Mouse (Mus musculus) kidney, embryonic 16.5 days (tissue): ENCODE measurements around the gene Asf1a. TPM values are rescaled to one million over a fixed set of nuclear protein-coding genes. Genes with fewer than 3 reads are reported as not detected.
A peak's percentile ranks its signal among the peaks of the same experiment; 100 is the strongest.
"Not testable (repeated sequence)": the region's sequence is repeated elsewhere in the genome, so short reads cannot be mapped to it uniquely, and the experiment has no call there.

Source experiments
- ATAC-seq: fragments of 200-750 bp; cut with Nextera tagmentation; 2 replicates; pipeline ENCODE4 v1.8.0; 2017; ENCODE audit warnings: moderate TSS enrichment; ENCODE audit not compliant: low FRiP score, low TSS enrichment
- H3K27ac ChIP-seq: fragments of 300-500 bp; sonication (generic); 2 replicates; pipeline ENCODE4 v1.5.1; 2014; ENCODE audit warnings: low read length
- H3K27me3 ChIP-seq: fragments of 300-500 bp; sonication (generic); 2 replicates; pipeline ENCODE4 v1.6.1; 2014; ENCODE audit warnings: low read length, control low read depth, mixed read lengths; ENCODE audit not compliant: insufficient read depth
- H3K36me3 ChIP-seq: fragments of 300-500 bp; sonication (generic); 2 replicates; pipeline ENCODE4 v1.6.1; 2014; ENCODE audit warnings: low read length, control low read depth, mixed read lengths; ENCODE audit not compliant: insufficient read depth
- H3K4me1 ChIP-seq: fragments of 300-500 bp; sonication (generic); 2 replicates; pipeline ENCODE4 v1.6.1; 2014; ENCODE audit warnings: low read length, control low read depth, mixed read lengths; ENCODE audit not compliant: insufficient read depth
- H3K4me2 ChIP-seq: fragments of 300-500 bp; sonication (generic); replicated peaks from 2 replicates; pipeline ENCODE4 v1.6.1; 2014; ENCODE audit warnings: low read depth, low read length
- H3K4me3 ChIP-seq: fragments of 300-500 bp; sonication (generic); 2 replicates; pipeline ENCODE4 v1.5.1; 2014; ENCODE audit warnings: mild to moderate bottlenecking, low read length
- H3K9ac ChIP-seq: fragments of 300-500 bp; sonication (generic); replicated peaks from 2 replicates; pipeline ENCODE4 v1.6.1; 2014; ENCODE audit warnings: low read length
- H3K9me3 ChIP-seq: fragments of 300-500 bp; sonication (generic); 2 replicates; pipeline ENCODE4 v1.6.1; 2016; ENCODE audit warnings: low read length, control low read depth
- WGBS: fragments of 180-500 bp; shearing (Covaris S2); extraction: QIAGEN DNeasy Blood & Tissue Kit; methylation state at CpG from one replicate; pipeline ENCODE4 v1.1.7; 2014; 5-methylcytosine and 5-hydroxymethylcytosine counted together
- polyA plus RNA-seq: library from polyadenylated mRNA; unstranded; fragments of >200 nt; fragmentation: Nextera tagmentation; extraction: Ambion mirVana; gene quantifications from 2 replicates; pipeline ENCODE4 v1.2.1, GENCODE M21; 2015

The Asf1a gene
- polyA plus RNA-seq, 1 experiment from 2014 or later = 98.9 TPM

DNA sequence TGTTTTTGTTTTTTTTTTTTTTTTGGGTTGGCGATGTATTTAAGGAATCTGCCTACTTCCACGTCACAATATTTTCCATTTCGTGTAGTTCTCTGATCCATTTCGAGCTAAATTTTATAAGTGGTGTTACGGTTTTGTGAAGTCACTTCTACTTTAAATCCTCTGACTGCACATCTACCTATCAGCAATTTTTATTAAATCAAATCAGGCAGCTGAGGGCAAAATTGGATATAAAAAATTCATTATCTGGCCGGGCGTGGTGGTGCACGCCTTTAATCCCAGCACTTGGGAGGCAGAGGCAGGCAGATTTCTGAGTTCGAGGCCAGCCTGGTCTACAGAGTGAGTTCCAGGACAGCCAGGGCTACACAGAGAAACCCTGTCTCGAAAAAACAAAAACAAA, 33.8 kb downstream of the Asf1a start, which contains the start of gene Mcm9:
Gene Mcm9, minus strand, starts transcription at position 101 of the 400 bp plus-strand sequence.
- not testable (repeated sequence) for ATAC-seq, H3K27me3 ChIP-seq, H3K9me3 ChIP-seq, H3K36me3 ChIP-seq
- peak within 1 kb of the TSS; percentile 98 for H3K27ac ChIP-seq
- 56% methylated on average over 10 of the region's 10 CpGs for WGBS
- peak within 1 kb of the TSS; percentile 84 for H3K4me3 ChIP-seq
- H3K4me2 ChIP-seq = peak within 1 kb of the TSS; percentile 59
- H3K9ac ChIP-seq = peak within 1 kb of the TSS; percentile 96
- peaks cover 14% of the 10 kb centered on the region; the same call in 1 of the 2 replicates for H3K4me1 ChIP-seq

GRCm38 (mm10) chr10:53634160-53634559, 37.6 kb downstream of the Asf1a start:
- Histone ChIP-seq H3K4me1 (no peaks in the 10 kb centered on the region), H3K27ac (no peak overlapping the region), H3K9me3 (no peaks in the 10 kb centered on the region), H3K4me2 (no peak overlapping the region), H3K9ac (no peak overlapping the region), H3K27me3 (no peaks in the 10 kb centered on the region), H3K36me3 (no peaks in the 10 kb centered on the region), H3K4me3 (no peak overlapping the region)
- WGBS = 80% methylated on average over 10 of the region's 10 CpGs
- ATAC-seq = no peak

GRCm38 (mm10) chr10:53635246-53635971, 38.9 kb downstream of the Asf1a start:
- no peaks in the 10 kb centered on the region for H3K36me3 ChIP-seq
- H3K9ac ChIP-seq = no peak overlapping the region
- no peak overlapping the region for H3K27ac ChIP-seq
- H3K4me1 ChIP-seq = no peaks in the 10 kb centered on the region
- no peak for ATAC-seq
- H3K4me2 ChIP-seq = no peak overlapping the region
- H3K27me3 ChIP-seq = no peaks in the 10 kb centered on the region
- H3K4me3 ChIP-seq = no peak overlapping the region
- H3K9me3 ChIP-seq = no peaks in the 10 kb centered on the region
- 75% methylated on average over 13 of the region's 13 CpGs for WGBS

GRCm38 (mm10) chr10:53641507-53641906, 45.0 kb downstream of the Asf1a start:
- Histone ChIP-seq H3K4me1 (no peaks in the 10 kb centered on the region), H3K9ac (no peak overlapping the region), H3K4me2 (no peak overlapping the region), H3K9me3 (no peaks in the 10 kb centered on the region), H3K4me3 (no peak overlapping the region), H3K27ac (no peak overlapping the region), H3K36me3 (no peaks in the 10 kb centered on the region), H3K27me3 (no peaks in the 10 kb centered on the region)
- peak; percentile 59; the same call in 1 of the 2 replicates for ATAC-seq

DNA sequence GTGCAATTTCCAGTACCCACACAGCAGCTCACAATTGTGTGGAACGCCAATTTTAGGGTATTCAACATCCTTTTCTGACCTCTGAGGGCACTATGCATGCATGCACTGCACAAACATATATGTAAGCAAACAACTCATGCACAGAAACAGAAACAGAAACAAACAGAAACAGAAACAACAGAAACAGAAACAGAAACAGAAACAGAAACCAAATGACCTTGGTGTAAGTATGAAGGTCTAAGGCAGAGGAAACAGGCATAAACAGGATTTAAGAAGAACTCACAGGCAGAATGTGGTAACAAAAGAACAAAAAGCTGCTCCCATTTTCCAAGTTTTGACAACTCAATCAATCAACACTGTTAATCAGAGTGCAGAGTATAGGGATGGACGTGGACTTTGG, 54.1 kb downstream of the Asf1a start:
- Histone ChIP-seq H3K27ac (no peak overlapping the region), H3K36me3 (no peaks in the 10 kb centered on the region; the same call in 1 of the 2 replicates), H3K27me3 (no peaks in the 10 kb centered on the region), H3K4me1 (no peaks in the 10 kb centered on the region), H3K4me2 (no peak overlapping the region), H3K4me3 (no peak overlapping the region), H3K9ac (no peak overlapping the region), H3K9me3 (no peaks in the 10 kb centered on the region)
- 76% methylated on average over 2 of the region's 2 CpGs for WGBS
- ATAC-seq = no peak

DNA sequence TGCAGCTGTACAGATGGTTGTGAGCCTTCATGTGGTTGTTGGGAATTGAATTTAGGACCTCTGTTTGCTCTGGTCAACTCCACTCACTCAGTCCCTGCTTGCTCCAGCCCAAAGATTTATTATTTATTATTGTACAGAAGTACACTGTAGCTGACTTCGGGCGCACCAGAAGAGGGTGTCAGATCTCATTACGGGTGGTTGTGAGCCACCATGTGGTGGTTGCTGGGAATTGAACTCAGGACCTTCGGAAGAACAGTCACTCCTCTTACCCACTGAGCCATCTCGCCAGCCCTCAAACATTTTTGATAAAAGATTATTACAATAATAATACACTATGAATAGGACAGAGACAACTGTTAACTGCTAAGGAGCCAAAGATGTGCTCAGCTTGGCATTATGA, 57.7 kb downstream of the Asf1a start:
- not testable (repeated sequence) for H3K4me3 ChIP-seq, H3K9me3 ChIP-seq, H3K4me1 ChIP-seq, H3K4me2 ChIP-seq, H3K9ac ChIP-seq, H3K27me3 ChIP-seq, ATAC-seq, H3K36me3 ChIP-seq, H3K27ac ChIP-seq
- 65% methylated on average over 5 of the region's 5 CpGs for WGBS

Other genes starting within 250 kb of the Asf1a start
- 2.8 and 3.0 TPM in 2 replicates for gene Cep85l, start 216.8 kb upstream of the Asf1a start, polyA plus RNA-seq
- gene Mcm9, start 33.7 kb downstream of the Asf1a start, polyA plus RNA-seq = 9.6 and 11.6 TPM in 2 replicates
- gene Fam184a, start 154.4 kb downstream of the Asf1a start, polyA plus RNA-seq = 5.2 and 5.6 TPM in 2 replicates